Mouse (Mus musculus): ENCODE results near the gene Sh3bgr.

Gene Sh3bgr

GRCm38 (mm10) chr16:96199913-96200701, at the start of gene Sh3bgr:
Sh3bgr (plus strand) TSS chr16:96200450.
- in situ Hi-C loops (cut with MboI; ENCODE audit: low sequenced_read_pairs) = no loop called here

GRCm38 (mm10) chr16:96150995-96151394, 49.3 kb upstream of the Sh3bgr start:
- in situ Hi-C loops (cut with MboI; ENCODE audit: low sequenced_read_pairs) = no loop called here

GRCm38 (mm10) chr16:96151551-96151950, 48.7 kb upstream of the Sh3bgr start:
- in situ Hi-C loops (cut with MboI; ENCODE audit: low sequenced_read_pairs) = no loop called here

- in situ Hi-C loops (cut with MboI; ENCODE audit: low sequenced_read_pairs) = no loop called here
Observed at GRCm38 (mm10) chr16:96154476-96154875, 45.8 kb upstream of the Sh3bgr start.

- in situ Hi-C loops (cut with MboI; ENCODE audit: low sequenced_read_pairs) = no loop called here
Observed at GRCm38 (mm10) chr16:96156019-96156418, 44.2 kb upstream of the Sh3bgr start.

- in situ Hi-C loops (cut with MboI; ENCODE audit: low sequenced_read_pairs) = no loop called here
Observed at GRCm38 (mm10) chr16:96157171-96157570, 43.1 kb upstream of the Sh3bgr start.

- in situ Hi-C loops (cut with MboI; ENCODE audit: low sequenced_read_pairs) = no loop called here
Observed at GRCm38 (mm10) chr16:96158511-96159080, 41.7 kb upstream of the Sh3bgr start.

GRCm38 (mm10) chr16:96159091-96159731, 41.0 kb upstream of the Sh3bgr start:
- in situ Hi-C loops (cut with MboI; ENCODE audit: low sequenced_read_pairs) = no loop called here

GRCm38 (mm10) chr16:96159794-96160346, 40.4 kb upstream of the Sh3bgr start:
- in situ Hi-C loops (cut with MboI; ENCODE audit: low sequenced_read_pairs) = no loop called here

- in situ Hi-C loops (cut with MboI; ENCODE audit: low sequenced_read_pairs) = no loop called here
Observed at GRCm38 (mm10) chr16:96160927-96161326, 39.3 kb upstream of the Sh3bgr start.

- in situ Hi-C loops (cut with MboI; ENCODE audit: low sequenced_read_pairs) = no loop called here
Observed at GRCm38 (mm10) chr16:96161336-96161735, 38.9 kb upstream of the Sh3bgr start.

GRCm38 (mm10) chr16:96165723-96166264, 34.5 kb upstream of the Sh3bgr start:
- in situ Hi-C loops (cut with MboI; ENCODE audit: low sequenced_read_pairs) = no loop called here

- in situ Hi-C loops (cut with MboI; ENCODE audit: low sequenced_read_pairs) = no loop called here
Observed at GRCm38 (mm10) chr16:96168837-96169236, 31.4 kb upstream of the Sh3bgr start.

- in situ Hi-C loops (cut with MboI; ENCODE audit: low sequenced_read_pairs) = no loop called here
Observed at GRCm38 (mm10) chr16:96173648-96174047, 26.6 kb upstream of the Sh3bgr start.

- in situ Hi-C loops (cut with MboI; ENCODE audit: low sequenced_read_pairs) = no loop called here
Observed at GRCm38 (mm10) chr16:96175399-96175798, 24.9 kb upstream of the Sh3bgr start.

- in situ Hi-C loops (cut with MboI; ENCODE audit: low sequenced_read_pairs) = no loop called here
Observed at GRCm38 (mm10) chr16:96179156-96179555, 21.1 kb upstream of the Sh3bgr start.

GRCm38 (mm10) chr16:96187619-96188018, 12.6 kb upstream of the Sh3bgr start:
- in situ Hi-C loops (cut with MboI; ENCODE audit: low sequenced_read_pairs) = no loop called here

GRCm38 (mm10) chr16:96191531-96192506, 8.4 kb upstream of the Sh3bgr start, which contains the start of gene Lca5l:
Lca5l (minus strand) TSS chr16:96192271.
- in situ Hi-C loops (cut with MboI; ENCODE audit: low sequenced_read_pairs) = no loop called here

- in situ Hi-C loops (cut with MboI; ENCODE audit: low sequenced_read_pairs) = no loop called here
Observed at GRCm38 (mm10) chr16:96200702-96201028, 415 bp downstream of the Sh3bgr start.

GRCm38 (mm10) chr16:96201485-96202232, 1.4 kb downstream of the Sh3bgr start:
- in situ Hi-C loops (cut with MboI; ENCODE audit: low sequenced_read_pairs) = no loop called here

Data from CH12F3 (cell line).